Mouse (Mus musculus) olfactory bulb, adult 2 months (tissue): ENCODE data around the gene Rab3ip. TPM values are rescaled to one million over a fixed set of nuclear protein-coding genes. Genes with fewer than 3 reads are reported as not detected.

ENCODE experiments used
- H3K27ac ChIP-seq: fragments of 200-500 bp; 2 replicates; pipeline ENCODE4 v1.5.1; 2012; ENCODE audit warnings: low read depth, low read length; ENCODE audit not compliant: insufficient read depth
- H3K4me1 ChIP-seq: fragments of 200-500 bp; 2 replicates; pipeline ENCODE4 v1.6.1; 2012; ENCODE audit warnings: low read length; ENCODE audit not compliant: control insufficient read depth, insufficient read depth
- H3K4me3 ChIP-seq: fragments of 200-500 bp; 2 replicates; pipeline ENCODE4 v1.5.1; 2012; ENCODE audit warnings: mild to moderate bottlenecking, low read depth, low read length, moderate library complexity; ENCODE audit not compliant: insufficient read depth
- CTCF ChIP-seq: fragments of 200-500 bp; IDR thresholded peaks from 2 replicates; pipeline ENCODE4 v1.5.1; 2012; ENCODE audit warnings: low read depth, mild to moderate bottlenecking, low read length, moderate library complexity; ENCODE audit not compliant: insufficient read depth
- POLR2A ChIP-seq: fragments of 200-500 bp; IDR thresholded peaks from 2 replicates; pipeline ENCODE4 v1.6.1; 2012; ENCODE audit warnings: mild to moderate bottlenecking, low read depth, low read length, moderate library complexity; ENCODE audit not compliant: insufficient read depth
- WGBS: fragments of 180-500 bp; shearing (Covaris S2); methylation state at CpG from one replicate; pipeline ENCODE4 v1.1.7; 2018; 5-methylcytosine and 5-hydroxymethylcytosine counted together
- polyA plus RNA-seq: library from polyadenylated mRNA; stranded (reverse); fragments of >200 nt; gene quantifications from 2 replicates; pipeline ENCODE4 v1.2.4, GENCODE M21; 2012; ENCODE audit warnings: low replicate concordance; ENCODE audit not compliant: missing spikeins, insufficient read depth, insufficient read length

Rab3ip gene
- polyA plus RNA-seq = not detected in 2 replicates

DNA sequence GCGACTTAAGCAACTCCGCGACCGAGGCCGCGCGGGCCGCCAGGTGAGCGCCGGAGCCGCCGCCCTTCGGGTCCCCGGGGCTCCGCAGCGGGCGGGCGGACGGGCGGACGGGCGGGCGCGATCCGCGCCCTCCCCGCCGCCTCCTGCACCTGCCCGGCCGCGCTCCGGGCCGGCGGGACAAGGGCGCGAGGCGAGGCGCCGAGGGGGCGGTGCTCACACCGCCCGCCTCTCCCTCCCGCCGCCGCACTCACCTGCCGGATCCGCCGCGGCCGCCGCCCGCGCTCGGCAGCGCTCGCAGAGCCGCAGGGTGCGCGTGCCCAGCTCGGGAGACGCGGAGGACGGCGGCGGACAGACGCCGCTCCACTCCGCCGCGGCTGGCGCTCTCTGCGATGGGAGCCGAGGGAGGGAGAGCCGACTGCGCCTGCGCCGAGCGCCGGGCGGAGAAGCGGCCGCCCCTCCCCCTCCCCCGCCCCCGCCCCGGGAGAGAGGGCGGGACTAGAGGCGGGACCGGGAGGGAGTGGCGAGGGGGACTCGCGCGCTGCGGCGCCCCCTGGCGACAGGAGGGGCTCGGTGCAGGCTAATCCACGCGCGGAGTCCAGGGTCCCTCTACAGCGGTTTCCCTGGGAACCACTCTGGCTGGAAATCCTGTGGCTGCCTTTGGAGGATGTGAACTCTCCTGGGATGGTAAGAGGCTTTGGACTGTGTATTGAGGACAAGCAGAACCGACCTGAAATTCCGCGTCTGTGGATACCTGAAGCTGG lies at the start of gene Rab3ip:
Gene Rab3ip (minus strand): TSS at position 761 of the 761 bp plus-strand sequence.
- WGBS = 1% methylated on average over 88 of the region's 103 CpGs
- TF ChIP-seq CTCF (peak; percentile 94), POLR2A (peak; percentile 95)

DNA sequence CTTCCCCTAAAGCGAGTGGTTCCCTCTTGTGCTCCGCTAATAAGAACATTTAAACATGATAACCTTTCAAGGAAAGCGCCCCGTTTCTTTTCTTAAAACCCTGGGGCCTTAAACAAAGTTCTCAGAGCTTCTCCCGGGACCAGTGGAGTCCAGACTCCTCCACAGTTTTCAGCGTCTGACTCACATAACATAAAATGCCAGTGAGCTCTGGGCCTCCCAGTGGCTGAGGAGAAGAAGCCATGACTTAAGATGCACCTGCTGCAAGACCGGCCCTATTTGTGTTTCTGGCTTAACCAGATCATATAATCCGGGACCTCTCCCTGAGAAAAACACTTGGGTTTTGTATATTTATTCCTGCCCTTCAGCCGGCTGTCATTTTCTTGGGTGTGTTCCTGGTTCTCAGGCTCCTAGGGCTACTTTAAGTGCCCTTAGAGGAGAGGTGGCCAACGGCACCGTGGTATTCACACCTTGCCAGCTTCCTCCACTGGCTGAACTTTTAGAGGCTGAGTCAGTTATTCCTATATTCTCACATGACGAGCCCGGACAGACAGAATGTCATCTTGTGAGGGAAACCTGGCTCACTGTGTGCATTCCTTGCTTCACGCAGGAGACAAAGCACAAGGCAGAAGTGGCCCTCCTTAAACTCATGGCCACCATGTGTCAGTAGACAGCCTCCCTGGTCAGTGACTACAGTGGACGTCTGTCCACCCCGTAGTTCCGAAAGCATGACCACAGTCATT lies 48.3 kb upstream of the Rab3ip start:
- Histone ChIP-seq H3K4me3 (no peak overlapping the region), H3K4me1 (peaks cover 3% of the 10 kb centered on the region), H3K27ac (no peak overlapping the region)
- WGBS = 81% methylated on average over 17 of the region's 17 CpGs
- no peak for TF ChIP-seq CTCF
- TF ChIP-seq POLR2A = no peak

More for the DNA sequence above, at the start of gene Rab3ip:
- Histone ChIP-seq H3K4me1 (peaks cover 9% of the 10 kb centered on the region; the same call in 1 of the 2 replicates), H3K27ac (0 out of 2 replicates have a peak within 1 kb of the TSS, but pooled peaks have one; percentile 43), H3K4me3 (peak within 1 kb of the TSS; percentile 97)

DNA sequence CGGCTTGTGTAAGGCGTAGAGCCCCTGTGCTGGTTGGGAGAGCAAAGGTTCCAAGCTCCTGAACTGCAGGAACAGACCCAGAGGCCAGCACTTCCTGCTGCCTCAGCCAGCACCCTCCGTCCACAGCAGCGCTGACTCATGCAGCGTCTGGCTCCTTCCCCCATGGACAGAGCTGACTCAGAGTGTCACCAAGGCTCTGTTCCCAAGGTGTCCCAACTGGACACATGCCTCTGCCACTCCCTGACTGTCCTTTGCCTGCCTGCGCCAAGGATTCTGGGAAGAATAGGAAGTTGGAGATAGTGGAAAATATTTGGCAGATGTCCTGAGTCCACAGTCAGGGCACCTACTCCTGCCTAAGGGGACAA lies 45.6 kb upstream of the Rab3ip start:
- TF ChIP-seq CTCF (no peak), POLR2A (no peak)
- H3K4me1 ChIP-seq = peaks cover 3% of the 10 kb centered on the region
- H3K27ac ChIP-seq = no peak overlapping the region
- WGBS = 72% methylated on average over 6 of the region's 6 CpGs
- H3K4me3 ChIP-seq = no peak overlapping the region

DNA sequence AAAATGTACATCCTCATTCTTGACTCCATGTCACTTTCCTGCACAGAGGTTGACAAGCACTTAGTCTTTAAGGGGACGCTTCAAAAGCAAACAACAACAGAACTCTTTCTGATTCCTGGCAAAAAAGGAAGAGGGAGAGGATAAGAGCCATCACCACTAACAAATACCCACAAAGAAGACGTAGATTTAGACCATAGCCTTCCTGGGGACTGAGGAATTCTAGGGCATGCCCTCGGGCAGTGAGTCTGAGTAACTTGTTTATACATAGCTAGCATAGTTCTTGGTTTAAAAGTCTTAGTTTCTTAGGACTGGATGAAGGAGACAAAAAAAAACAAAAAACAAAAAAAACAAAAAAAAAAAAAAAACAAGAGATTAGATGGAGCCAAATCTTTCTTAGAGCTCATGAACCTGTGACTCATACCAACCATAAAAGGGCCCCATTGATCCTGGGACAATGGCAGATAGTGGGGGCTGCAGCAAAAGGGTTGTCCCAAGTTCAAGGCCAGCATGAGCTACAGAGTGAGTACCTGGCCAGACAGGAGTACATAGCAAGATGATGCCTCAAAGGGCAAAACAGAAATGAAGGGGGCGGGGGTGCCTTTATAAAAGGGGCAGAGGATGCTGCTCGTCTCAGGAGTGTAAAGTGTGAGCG lies 45.1 kb upstream of the Rab3ip start:
- WGBS = 84% methylated on average over 6 of the region's 6 CpGs
- H3K27ac ChIP-seq = no peak overlapping the region
- H3K4me3 ChIP-seq = no peak overlapping the region
- no peaks in the 10 kb centered on the region for H3K4me1 ChIP-seq
- no peak for TF ChIP-seq POLR2A
- no peak for TF ChIP-seq CTCF

DNA sequence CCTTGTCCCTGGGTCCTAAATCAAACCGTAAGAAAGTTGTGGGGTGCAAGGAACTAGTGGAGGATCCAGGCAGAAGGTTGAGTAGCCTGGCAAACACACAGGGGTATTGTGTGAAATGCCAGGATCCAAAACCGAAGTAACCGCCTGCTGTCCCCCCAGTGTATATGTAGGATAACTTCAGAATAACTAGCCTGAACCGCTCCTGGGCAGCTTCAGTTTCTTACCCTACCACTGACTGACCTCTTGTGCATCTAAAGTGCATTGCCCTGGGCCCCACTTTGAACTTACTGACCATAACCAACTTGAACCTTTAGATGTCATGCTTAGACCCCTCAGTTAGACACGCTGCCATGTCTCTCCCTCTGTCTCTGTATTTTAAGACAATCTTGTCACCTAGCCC lies 44.6 kb upstream of the Rab3ip start:
- TF ChIP-seq CTCF (no peak), POLR2A (no peak)
- Histone ChIP-seq H3K4me1 (no peaks in the 10 kb centered on the region), H3K4me3 (no peak overlapping the region), H3K27ac (no peak overlapping the region)
- 86% methylated on average over 5 of the region's 5 CpGs for WGBS

DNA sequence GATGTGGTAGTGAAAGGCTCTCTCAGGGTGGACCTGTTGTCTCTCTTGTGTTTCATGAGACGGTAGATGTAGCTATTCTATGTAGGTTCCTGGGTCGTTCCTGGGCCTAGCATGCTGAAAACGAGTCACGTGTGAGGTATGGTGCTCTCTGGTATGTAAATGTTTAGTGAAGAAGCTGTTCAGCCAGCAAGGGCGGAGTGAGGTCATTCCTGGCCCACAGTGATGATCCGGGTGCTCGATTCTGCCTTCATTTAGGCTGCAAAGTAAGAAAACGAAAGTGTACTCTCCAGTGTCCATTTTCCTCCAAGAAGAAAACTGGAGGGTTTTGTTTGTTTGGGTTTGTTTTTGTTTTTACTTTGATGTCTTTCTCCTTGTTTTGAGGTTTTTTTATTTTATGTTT lies 43.4 kb upstream of the Rab3ip start:
- no peak overlapping the region for H3K4me3 ChIP-seq
- TF ChIP-seq CTCF (no peak), POLR2A (no peak)
- no peak overlapping the region for H3K27ac ChIP-seq
- WGBS = 96% methylated on average over 8 of the region's 8 CpGs
- H3K4me1 ChIP-seq = no peaks in the 10 kb centered on the region

DNA sequence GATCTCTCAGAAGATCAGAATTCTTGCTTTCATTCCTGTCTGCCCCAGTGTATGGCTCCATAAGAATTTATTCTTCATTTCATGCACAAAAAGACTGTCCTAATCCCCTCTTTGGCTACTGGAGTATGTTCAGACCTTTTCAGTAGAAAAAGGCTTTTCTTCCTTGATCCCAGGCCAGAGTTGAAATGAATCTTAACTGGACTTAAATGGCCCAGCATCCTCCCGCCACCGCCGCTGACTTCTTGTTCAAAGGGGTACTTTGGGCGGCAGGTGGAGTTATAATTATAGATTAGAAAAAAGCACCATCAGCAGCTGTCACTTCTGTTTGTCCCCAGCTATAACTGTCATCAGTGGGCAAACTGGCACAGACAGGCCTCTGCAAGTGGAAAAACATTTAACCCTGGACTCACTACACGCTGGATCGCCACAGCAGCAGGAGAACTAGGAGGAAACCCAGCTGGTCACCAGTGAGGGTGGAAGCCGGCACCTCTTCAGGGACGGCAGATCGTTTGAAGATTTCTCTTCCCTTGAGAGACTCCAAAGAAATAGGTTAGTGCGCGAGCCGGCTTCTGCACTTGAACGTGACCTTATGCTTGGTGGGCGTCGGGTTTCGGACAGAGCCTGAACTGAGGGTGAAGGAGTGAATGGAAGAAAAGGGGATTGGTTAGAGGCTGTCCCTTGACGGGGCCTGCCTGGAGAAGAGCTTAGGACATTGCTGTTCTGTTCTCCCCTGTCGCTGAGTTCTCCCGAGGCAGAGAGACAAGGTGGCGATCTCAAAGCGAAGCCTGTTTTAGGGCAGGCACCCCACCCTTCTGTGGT lies 35.9 kb upstream of the Rab3ip start, which contains the start of gene Best3:
Gene Best3 (plus strand): TSS at position 51 of the 819 bp plus-strand sequence.
- WGBS = 60% methylated on average over 21 of the region's 21 CpGs

DNA sequence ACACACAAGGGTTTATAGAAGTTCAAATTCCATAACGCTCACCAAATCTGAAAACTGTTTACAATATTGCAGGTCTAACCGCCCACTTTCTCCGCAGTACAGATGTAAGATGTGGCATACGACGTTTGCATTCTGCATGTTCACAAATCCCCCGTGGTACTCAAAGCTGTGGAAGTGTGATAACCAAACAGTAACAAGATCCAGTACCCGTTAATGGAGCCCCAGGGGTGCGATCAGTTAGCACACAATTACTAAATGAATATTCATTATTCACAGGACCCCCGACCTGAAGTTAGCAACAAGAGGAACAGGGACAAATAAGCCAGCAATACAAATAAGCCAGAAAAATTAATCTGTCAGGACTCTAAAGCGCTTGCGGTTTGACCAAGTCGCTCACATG lies 34.3 kb upstream of the Rab3ip start:
- WGBS = 72% methylated on average over 12 of the region's 12 CpGs
- H3K4me3 ChIP-seq = no peak overlapping the region
- TF ChIP-seq POLR2A = no peak

More for the DNA sequence above, 35.9 kb upstream of the Rab3ip start, which contains the start of gene Best3:
- Histone ChIP-seq H3K4me1 (peaks cover 6% of the 10 kb centered on the region; the same call in 1 of the 2 replicates), H3K4me3 (no peak within 1 kb of the TSS), H3K27ac (no peak within 1 kb of the TSS)
- no peak for TF ChIP-seq CTCF
- TF ChIP-seq POLR2A = no peak

More for the DNA sequence above, 34.3 kb upstream of the Rab3ip start:
- Histone ChIP-seq H3K4me1 (peaks cover 6% of the 10 kb centered on the region; the same call in 1 of the 2 replicates), H3K27ac (no peak overlapping the region)
